Mouse (Mus musculus) left cerebral cortex, adult 18-20 months (tissue): ENCODE data around the gene Cope. TPM values are rescaled to one million over a fixed set of nuclear protein-coding genes. Genes with fewer than 3 reads are reported as not detected.

Experiments
- DNase-seq, 2 experiments: peaks; one replicate each; pipeline ENCODE4 v3.0.0; 2021 to 2022; ENCODE audit warnings: low spot score in 2 of 2, mixed read lengths in 1 of 2
- long read RNA-seq, 2 experiments: library from polyadenylated mRNA; stranded (forward); transcript quantifications; one replicate each; pipeline ENCODE4 v2.0.0; 2021
- total RNA-seq, 2 experiments: library from RNA; stranded (reverse); gene quantifications; 2 replicates each; pipeline ENCODE4 v1.2.3; 2021

Gene Cope
- total RNA-seq, result 100 to 1,000 TPM; 141 to 145 TPM
- long read RNA-seq, experiment 1, transcript Cope-204 (8 exons, 2,753 nt), result minor isoform, 8 of 306 reads
- long read RNA-seq, experiment 1, transcript Cope-201 (10 exons, 1,300 nt), result major isoform, 249 of 306 reads
- long read RNA-seq, experiment 1, partial matches to known transcripts, result 16 of 306 reads
- long read RNA-seq, experiment 1, other reads (novel, unspliced or antisense), result 31 of 306 reads
- long read RNA-seq, experiment 2, transcript Cope-201 (10 exons, 1,300 nt), result major isoform, 199 of 230 reads
- long read RNA-seq, experiment 2, transcript Cope-204 (8 exons, 2,753 nt), result minor isoform, 10 of 230 reads
- long read RNA-seq, experiment 2, partial matches to known transcripts, result 9 of 230 reads
- long read RNA-seq, experiment 2, other reads (novel, unspliced or antisense), result 10 of 230 reads

GRCm38 (mm10) chr8:70302358-70302890 is at the start of gene Cope, which contains the start of gene Ddx49:
Gene Cope (plus strand): TSS chr8:70302518.
Gene Ddx49 (minus strand): TSS chr8:70302489.
- DNase-seq, result peak; percentile 95 to 96

- no peak for DNase-seq
Observed at GRCm38 (mm10) chr8:70254628-70255027, 47.7 kb upstream of the Cope start.

GRCm38 (mm10) chr8:70257456-70257855 is 44.9 kb upstream of the Cope start:
- DNase-seq, result no peak

- DNase-seq, result no peak
Observed at GRCm38 (mm10) chr8:70258600-70258999, 43.7 kb upstream of the Cope start.

GRCm38 (mm10) chr8:70259043-70259442 is 43.3 kb upstream of the Cope start:
- no peak for DNase-seq

GRCm38 (mm10) chr8:70267674-70268073 is 34.6 kb upstream of the Cope start:
- DNase-seq, result no peak

- DNase-seq, result no peak
Observed at GRCm38 (mm10) chr8:70268311-70268710, 34.0 kb upstream of the Cope start.

- DNase-seq, result peak; percentile 26 to 31
Observed at GRCm38 (mm10) chr8:70268799-70269565, 33.3 kb upstream of the Cope start.

GRCm38 (mm10) chr8:70272949-70273348 is 29.4 kb upstream of the Cope start:
- DNase-seq, result no peak

- no peak for DNase-seq
Observed at GRCm38 (mm10) chr8:70274350-70274749, 28.0 kb upstream of the Cope start.

- DNase-seq, result no peak
Observed at GRCm38 (mm10) chr8:70276476-70276875, 25.8 kb upstream of the Cope start.

- DNase-seq, result peak; percentile 34 to 61
Observed at GRCm38 (mm10) chr8:70278175-70278574, 24.1 kb upstream of the Cope start.

- DNase-seq, result no peak
Observed at GRCm38 (mm10) chr8:70279266-70279665, 23.1 kb upstream of the Cope start.

GRCm38 (mm10) chr8:70281001-70281400 is 21.3 kb upstream of the Cope start:
- DNase-seq, result no peak

GRCm38 (mm10) chr8:70282603-70283135 is 19.6 kb upstream of the Cope start, which contains the start of gene Homer3:
Gene Homer3 (plus strand): TSS chr8:70282827.
- DNase-seq, result peak; percentile 70 to 74

- DNase-seq, result peak in 1 of 2 experiments; percentile 14
Observed at GRCm38 (mm10) chr8:70283136-70284077, 18.9 kb upstream of the Cope start.

- no peak for DNase-seq
Observed at GRCm38 (mm10) chr8:70284421-70284820, 17.9 kb upstream of the Cope start.

GRCm38 (mm10) chr8:70285304-70285703 is 17.0 kb upstream of the Cope start:
- DNase-seq, result no peak

- DNase-seq, result no peak
Observed at GRCm38 (mm10) chr8:70286737-70287136, 15.6 kb upstream of the Cope start.

GRCm38 (mm10) chr8:70293988-70294405 is 8.3 kb upstream of the Cope start:
- DNase-seq, result no peak
